Mouse (Mus musculus) lung, embryonic 15.5 days (tissue): Measurements from ENCODE around the gene Gal3st1. TPM values are rescaled to one million over a fixed set of nuclear protein-coding genes. Genes with fewer than 3 reads are reported as not detected.

Experiments used
- ATAC-seq: fragments of 200-750 bp; cut with Nextera tagmentation; 2 replicates; pipeline ENCODE4 v1.8.0; 2017; ENCODE audit warnings: moderate number of reproducible peaks, borderline replicate concordance; ENCODE audit not compliant: low FRiP score, low TSS enrichment; ENCODE audit errors: extremely low read depth
- H3K27ac ChIP-seq: fragments of 300-500 bp; sonication (generic); 2 replicates; pipeline ENCODE4 v1.5.1; 2015; ENCODE audit warnings: moderate library complexity, mild to moderate bottlenecking, inconsistent platforms
- H3K27me3 ChIP-seq: fragments of 300-500 bp; sonication (generic); 2 replicates; pipeline ENCODE4 v1.6.1; 2015; ENCODE audit warnings: inconsistent platforms
- H3K36me3 ChIP-seq: fragments of 300-500 bp; sonication (generic); 2 replicates; pipeline ENCODE4 v1.6.1; 2015; ENCODE audit warnings: inconsistent platforms
- H3K4me1 ChIP-seq: fragments of 300-500 bp; sonication (generic); 2 replicates; pipeline ENCODE4 v1.6.1; 2015; ENCODE audit warnings: inconsistent platforms
- H3K4me2 ChIP-seq: fragments of 300-500 bp; sonication (generic); 2 replicates; pipeline ENCODE4 v1.6.1; 2015; ENCODE audit warnings: inconsistent platforms, mild to moderate bottlenecking, moderate library complexity
- H3K4me3 ChIP-seq: fragments of 300-500 bp; sonication (generic); 2 replicates; pipeline ENCODE4 v1.5.1; 2015; ENCODE audit warnings: mild to moderate bottlenecking, inconsistent platforms
- H3K9ac ChIP-seq: fragments of 300-500 bp; sonication (generic); 2 replicates; pipeline ENCODE4 v1.6.1; 2015; ENCODE audit warnings: inconsistent platforms
- H3K9me3 ChIP-seq: fragments of 300-500 bp; sonication (generic); 2 replicates; pipeline ENCODE4 v1.6.1; 2016; ENCODE audit warnings: inconsistent platforms
- WGBS: fragments of 180-500 bp; shearing (Covaris S2); methylation state at CpG from one replicate; pipeline ENCODE4 v1.1.7; 2015; 5-methylcytosine and 5-hydroxymethylcytosine counted together
- polyA plus RNA-seq: library from polyadenylated mRNA; unstranded; fragments of >200 nt; fragmentation: Nextera tagmentation; extraction: Ambion mirVana; gene quantifications from 2 replicates; pipeline ENCODE4 v1.2.1, GENCODE M21; 2015

The Gal3st1 gene
- polyA plus RNA-seq, 1 experiment from 2014 or later, result 9.0 TPM

DNA sequence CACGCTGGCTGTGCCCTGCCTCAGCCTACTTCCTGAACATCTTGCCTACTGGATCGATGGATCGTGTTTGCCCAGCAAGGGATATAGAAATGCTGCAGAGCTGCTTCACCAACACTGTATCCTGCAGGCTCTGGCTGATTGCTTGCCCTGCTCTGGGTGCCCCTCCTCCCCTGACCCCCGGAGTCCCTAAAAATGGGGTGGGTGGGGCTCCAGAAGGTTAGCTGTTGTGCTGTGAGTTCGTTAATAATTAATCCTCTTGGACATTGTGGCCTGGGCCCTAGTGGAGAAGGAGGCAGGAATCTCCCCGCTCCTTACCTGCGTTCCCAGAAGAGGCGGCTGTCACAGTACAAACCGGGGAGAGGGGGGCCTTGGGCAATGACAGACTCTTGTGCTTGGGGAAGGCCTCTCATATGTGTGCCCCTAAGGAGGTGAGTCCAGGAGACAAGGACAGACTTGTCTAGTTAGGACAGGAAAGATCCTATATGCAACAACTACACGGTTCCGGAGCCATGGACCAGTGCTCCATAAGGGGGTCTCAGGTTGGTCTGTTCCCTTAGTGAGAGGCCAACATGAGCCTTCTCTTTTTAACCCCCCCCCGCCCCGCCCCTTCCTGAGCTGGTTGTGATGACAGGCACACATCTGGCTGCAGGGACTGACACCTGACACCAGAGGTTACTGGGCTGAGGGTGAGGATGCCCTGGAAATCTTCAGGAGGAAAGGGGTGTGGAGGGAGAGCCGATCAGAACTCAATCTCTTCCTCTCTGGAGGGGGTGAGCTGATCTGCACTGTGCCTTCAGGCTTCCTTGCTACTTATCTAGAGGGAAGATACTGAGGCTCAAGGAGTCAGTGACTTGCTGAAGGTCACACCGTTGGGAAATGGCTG, 668 bp downstream of the Gal3st1 start:
- Histone ChIP-seq H3K4me1 (no peaks in the 10 kb centered on the region), H3K4me3 (peak overlapping the region; percentile 39), H3K9ac (peak overlapping the region; percentile 18; the same call in 1 of the 2 replicates), H3K4me2 (peak overlapping the region; percentile 52), H3K36me3 (peaks cover 12% of the 10 kb centered on the region), H3K9me3 (no peaks in the 10 kb centered on the region), H3K27ac (peak overlapping the region; percentile 49; the same call in 1 of the 2 replicates), H3K27me3 (peaks cover 29% of the 10 kb centered on the region)
- ATAC-seq, result peak; percentile 55
- 11% methylated on average over 15 of the region's 15 CpGs for WGBS

DNA sequence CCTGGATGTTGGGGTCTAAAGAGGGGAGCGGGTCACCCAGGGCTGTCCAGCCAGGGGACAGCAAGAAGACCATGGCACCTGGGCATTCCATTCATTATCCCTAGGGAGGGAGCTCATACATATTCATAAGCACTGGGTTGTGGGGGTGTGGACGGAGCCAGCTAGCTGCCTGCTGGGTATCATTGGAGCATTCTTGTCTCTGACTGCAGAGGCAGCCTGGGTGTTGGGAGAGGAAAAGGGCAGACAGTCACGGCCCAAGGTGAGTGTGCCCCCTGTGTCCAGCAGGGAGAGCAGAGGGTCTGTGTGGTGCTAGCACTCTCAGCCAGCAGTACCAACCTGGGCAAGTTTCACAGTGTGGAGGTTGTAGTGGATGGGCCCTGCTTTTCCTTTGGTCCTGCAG, 6.3 kb downstream of the Gal3st1 start:
- no peak overlapping the region for H3K9ac ChIP-seq
- H3K27ac ChIP-seq, result no peak overlapping the region
- H3K4me3 ChIP-seq, result no peak overlapping the region
- 52% methylated on average over 3 of the region's 3 CpGs for WGBS
- no peaks in the 10 kb centered on the region for H3K9me3 ChIP-seq
- H3K36me3 ChIP-seq, result no peaks in the 10 kb centered on the region
- H3K4me2 ChIP-seq, result no peak overlapping the region
- peaks cover 4% of the 10 kb centered on the region; the same call in 1 of the 2 replicates for H3K27me3 ChIP-seq
- H3K4me1 ChIP-seq, result no peaks in the 10 kb centered on the region
- ATAC-seq, result no peak

DNA sequence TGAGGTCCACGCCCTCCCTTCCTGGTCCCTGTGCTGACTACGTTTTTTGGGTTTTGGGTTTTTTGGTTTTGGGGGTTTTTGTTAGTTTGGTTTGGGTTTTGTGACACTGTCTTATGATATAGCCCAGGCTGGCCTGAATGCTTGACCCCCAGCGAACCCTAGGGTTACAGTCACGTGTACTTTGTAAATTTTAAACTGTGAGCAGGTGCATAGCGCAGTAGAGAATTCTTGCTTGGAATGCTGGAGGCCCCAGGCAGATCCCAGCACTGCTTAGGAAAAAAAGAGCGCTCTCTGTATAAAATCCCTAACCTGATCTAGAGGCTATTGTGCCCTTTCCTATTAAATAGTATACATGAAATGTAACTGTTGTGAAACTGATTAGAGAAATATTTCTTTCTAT, 9.7 kb downstream of the Gal3st1 start:
- Histone ChIP-seq H3K36me3 (no peaks in the 10 kb centered on the region), H3K27ac (no peak overlapping the region), H3K4me2 (no peak overlapping the region), H3K9me3 (no peaks in the 10 kb centered on the region), H3K4me3 (no peak overlapping the region), H3K4me1 (peaks cover 4% of the 10 kb centered on the region; the same call in 1 of the 2 replicates), H3K9ac (no peak overlapping the region), H3K27me3 (peaks cover 18% of the 10 kb centered on the region)
- no peak for ATAC-seq
- 65% methylated on average over 6 of the region's 6 CpGs for WGBS

DNA sequence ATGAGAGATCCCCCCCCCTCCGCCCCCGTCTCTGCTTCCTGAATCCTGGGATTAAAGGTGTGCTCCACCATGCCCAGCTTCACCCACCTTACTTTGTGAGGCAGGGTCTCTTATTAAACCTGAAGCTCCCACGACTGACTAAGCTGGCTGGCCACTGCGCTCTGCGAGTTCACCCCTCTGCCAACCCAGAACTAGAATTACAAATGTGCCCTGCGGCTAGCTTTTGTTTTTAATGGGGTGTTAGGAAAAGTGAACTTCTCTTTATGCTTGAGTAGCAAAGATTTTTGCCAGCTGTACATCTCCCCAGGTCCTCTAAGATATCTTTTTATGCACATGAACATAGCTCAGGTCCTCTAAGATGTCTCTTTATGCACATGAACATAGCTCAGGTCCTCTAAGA, 10.5 kb downstream of the Gal3st1 start:
- H3K9me3 ChIP-seq, result no peaks in the 10 kb centered on the region
- peaks cover 26% of the 10 kb centered on the region for H3K27me3 ChIP-seq
- H3K36me3 ChIP-seq, result no peaks in the 10 kb centered on the region
- WGBS, result 73% methylated on average over 6 of the region's 6 CpGs
- H3K4me3 ChIP-seq, result no peak overlapping the region
- no peak overlapping the region for H3K9ac ChIP-seq
- no peak for ATAC-seq
- peaks cover 11% of the 10 kb centered on the region; the same call in 1 of the 2 replicates for H3K4me1 ChIP-seq
- H3K4me2 ChIP-seq, result no peak overlapping the region
- no peak overlapping the region for H3K27ac ChIP-seq

DNA sequence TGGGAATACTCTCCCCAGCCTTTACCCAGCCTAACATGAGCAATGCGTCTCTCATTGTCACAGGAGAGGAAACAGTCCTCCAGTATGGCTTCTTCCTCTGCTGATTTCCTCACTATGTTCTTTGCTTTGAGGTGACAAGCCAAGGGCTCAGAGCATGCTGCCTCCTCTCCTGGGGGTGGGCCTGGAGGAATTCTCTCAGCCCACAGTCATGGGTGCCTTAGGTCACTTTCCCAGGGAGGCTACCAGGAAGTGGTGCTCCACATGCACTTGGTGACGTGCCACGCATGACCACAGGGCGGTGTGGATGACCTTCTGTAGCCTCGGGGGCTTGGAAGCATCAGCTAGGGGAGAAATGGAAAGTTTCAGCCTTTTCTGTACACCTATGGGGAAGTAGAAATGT, 12.1 kb downstream of the Gal3st1 start:
- H3K36me3 ChIP-seq, result no peaks in the 10 kb centered on the region
- H3K9ac ChIP-seq, result no peak overlapping the region
- 74% methylated on average over 5 of the region's 5 CpGs for WGBS
- H3K27me3 ChIP-seq, result peaks cover 40% of the 10 kb centered on the region
- H3K27ac ChIP-seq, result no peak overlapping the region
- ATAC-seq, result no peak
- no peak overlapping the region for H3K4me3 ChIP-seq
- no peaks in the 10 kb centered on the region for H3K9me3 ChIP-seq
- H3K4me1 ChIP-seq, result peaks cover 11% of the 10 kb centered on the region; the same call in 1 of the 2 replicates
- H3K4me2 ChIP-seq, result no peak overlapping the region

DNA sequence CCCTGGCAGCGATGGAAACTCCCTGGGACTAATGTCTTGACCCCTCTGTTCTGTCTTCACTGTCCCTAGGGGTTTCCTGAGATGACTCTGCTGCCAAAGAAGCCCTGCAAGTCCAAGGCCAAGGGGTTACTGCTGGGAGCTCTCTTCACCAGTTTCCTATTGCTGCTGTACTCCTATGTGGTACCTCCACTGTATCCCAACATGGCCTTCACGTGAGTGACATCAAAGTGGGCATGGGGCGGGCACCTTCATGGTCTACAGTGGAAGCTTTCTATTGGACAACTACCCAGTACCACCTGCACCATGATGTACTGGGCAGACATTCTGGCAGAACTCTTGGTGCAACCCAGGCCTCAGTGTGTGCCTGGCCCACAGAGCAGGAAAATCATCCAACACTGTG, 13.4 kb downstream of the Gal3st1 start:
- Histone ChIP-seq H3K36me3 (no peaks in the 10 kb centered on the region), H3K27ac (no peak overlapping the region), H3K27me3 (peaks cover 44% of the 10 kb centered on the region), H3K9me3 (no peaks in the 10 kb centered on the region), H3K4me3 (no peak overlapping the region), H3K4me2 (no peak overlapping the region), H3K4me1 (peaks cover 11% of the 10 kb centered on the region; the same call in 1 of the 2 replicates), H3K9ac (no peak overlapping the region)
- 83% methylated on average over 3 of the region's 3 CpGs for WGBS
- ATAC-seq, result no peak

DNA sequence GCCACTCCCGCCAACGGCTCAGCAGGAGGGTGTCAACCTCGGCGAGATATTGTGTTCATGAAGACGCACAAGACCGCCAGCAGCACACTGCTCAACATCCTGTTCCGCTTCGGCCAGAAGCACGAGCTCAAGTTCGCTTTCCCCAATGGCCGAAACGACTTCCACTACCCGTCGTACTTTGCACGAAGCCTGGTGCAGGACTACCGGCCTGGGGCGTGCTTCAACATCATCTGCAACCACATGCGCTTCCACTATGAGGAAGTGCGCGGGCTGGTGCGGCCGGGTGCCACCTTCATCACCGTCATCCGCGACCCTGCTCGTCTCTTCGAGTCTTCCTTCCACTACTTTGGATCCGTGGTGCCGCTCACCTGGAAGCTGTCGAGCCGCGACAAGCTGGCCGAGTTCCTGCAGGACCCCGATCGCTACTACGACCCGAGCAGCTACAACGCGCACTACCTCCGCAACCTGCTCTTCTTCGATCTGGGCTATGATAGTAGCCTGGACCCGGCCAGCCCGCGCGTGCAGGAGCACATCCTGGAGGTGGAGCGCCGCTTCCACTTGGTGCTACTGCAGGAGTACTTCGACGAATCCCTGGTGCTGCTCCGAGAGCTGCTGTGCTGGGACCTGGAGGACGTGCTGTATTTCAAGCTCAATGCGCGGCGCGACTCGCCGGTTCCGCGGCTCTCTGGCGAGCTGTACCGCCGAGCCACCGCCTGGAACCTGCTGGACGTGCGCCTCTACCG, 14.7 kb downstream of the Gal3st1 start:
- no peaks in the 10 kb centered on the region for H3K36me3 ChIP-seq
- peaks cover 11% of the 10 kb centered on the region; the same call in 1 of the 2 replicates for H3K4me1 ChIP-seq
- peak overlapping the region; percentile 29 for H3K4me3 ChIP-seq
- WGBS, result 7% methylated on average over 66 of the region's 66 CpGs
- no peak for ATAC-seq
- no peak overlapping the region for H3K27ac ChIP-seq
- no peak overlapping the region for H3K9ac ChIP-seq
- peaks cover 44% of the 10 kb centered on the region for H3K27me3 ChIP-seq
- H3K4me2 ChIP-seq, result peak overlapping the region; percentile 53
- no peaks in the 10 kb centered on the region for H3K9me3 ChIP-seq

DNA sequence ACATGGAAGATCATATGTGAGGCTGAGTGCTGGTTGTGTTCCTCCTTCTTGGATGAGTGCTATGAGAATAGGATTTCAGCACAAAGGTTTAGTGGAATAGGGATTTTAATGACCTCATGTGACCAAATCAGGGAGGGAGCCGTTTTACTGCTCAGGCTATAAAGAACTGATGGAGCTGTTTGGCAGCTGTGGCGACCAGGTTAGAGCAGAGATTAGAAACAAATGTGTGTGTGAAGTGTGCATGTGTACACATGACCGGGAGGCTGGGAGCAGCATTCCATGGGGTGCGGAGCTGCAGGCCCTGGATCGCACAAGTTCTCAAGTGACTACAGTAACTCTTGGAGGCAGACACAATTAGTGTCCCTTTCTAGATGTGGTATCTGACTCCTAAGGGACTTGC, 16.1 kb downstream of the Gal3st1 start:
- no peak overlapping the region for H3K9ac ChIP-seq
- peaks cover 11% of the 10 kb centered on the region; the same call in 1 of the 2 replicates for H3K4me1 ChIP-seq
- H3K4me3 ChIP-seq, result no peak overlapping the region
- H3K36me3 ChIP-seq, result no peaks in the 10 kb centered on the region
- ATAC-seq, result no peak
- no peak overlapping the region for H3K27ac ChIP-seq
- H3K4me2 ChIP-seq, result no peak overlapping the region
- WGBS, result 57% methylated on average over 5 of the region's 5 CpGs
- H3K9me3 ChIP-seq, result no peaks in the 10 kb centered on the region
- peaks cover 44% of the 10 kb centered on the region for H3K27me3 ChIP-seq

DNA sequence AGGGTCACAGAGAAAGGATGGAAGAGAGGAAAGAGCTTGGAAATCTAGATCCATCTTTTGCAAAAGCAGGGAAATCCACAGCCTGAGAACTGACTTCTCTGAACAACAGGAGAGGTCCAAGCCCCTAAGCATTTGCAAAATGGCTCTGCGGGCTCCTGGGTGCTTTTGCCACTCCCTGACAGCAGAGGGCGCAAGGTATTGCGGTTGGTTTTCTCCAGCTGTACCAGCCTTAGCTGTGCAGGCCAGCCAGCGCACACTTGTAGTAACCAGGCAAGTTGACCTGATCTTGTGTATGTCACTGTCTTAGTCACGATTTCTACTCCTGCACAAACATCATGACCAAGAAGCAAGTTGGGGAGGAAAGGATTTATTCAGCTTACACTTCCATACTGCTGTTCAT, 18.2 kb downstream of the Gal3st1 start:
- WGBS, result 6% methylated on average over 5 of the region's 5 CpGs
- no peak for ATAC-seq
- Histone ChIP-seq H3K9me3 (no peaks in the 10 kb centered on the region), H3K9ac (no peak overlapping the region), H3K36me3 (no peaks in the 10 kb centered on the region), H3K4me3 (no peak overlapping the region), H3K4me2 (no peak overlapping the region), H3K4me1 (peaks cover 11% of the 10 kb centered on the region; the same call in 1 of the 2 replicates), H3K27ac (no peak overlapping the region), H3K27me3 (peaks cover 42% of the 10 kb centered on the region)

DNA sequence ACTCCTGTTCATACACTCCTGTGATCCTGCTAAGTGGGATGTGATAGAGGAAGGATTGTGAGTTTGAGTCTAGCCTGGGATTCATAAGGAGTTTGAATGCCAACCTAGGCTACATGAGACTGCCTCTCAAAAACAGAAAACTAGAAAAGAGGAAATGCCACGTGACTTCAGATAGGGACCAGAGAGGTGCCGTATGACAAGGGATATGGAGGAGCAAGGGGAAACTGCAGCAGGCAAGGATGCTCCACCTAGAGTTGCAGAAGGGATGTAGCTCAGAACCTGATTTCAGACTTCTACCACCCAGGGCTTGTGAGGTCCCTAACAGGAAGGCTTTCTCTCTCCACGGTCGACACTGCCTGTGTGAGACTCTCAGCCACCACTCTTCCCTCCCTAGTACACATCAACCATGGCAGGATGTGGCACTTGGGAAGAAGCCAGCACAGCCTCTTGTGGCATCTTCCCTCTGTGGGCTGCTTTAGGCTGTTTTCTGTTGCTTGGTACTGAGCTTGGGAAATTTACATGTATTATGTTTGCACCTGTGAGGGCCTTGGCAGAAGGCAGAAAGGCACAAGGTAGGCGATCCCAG, 21.9 kb downstream of the Gal3st1 start:
- no peak overlapping the region for H3K4me2 ChIP-seq
- H3K4me1 ChIP-seq, result no peaks in the 10 kb centered on the region
- no peaks in the 10 kb centered on the region for H3K9me3 ChIP-seq
- ATAC-seq, result no peak
- H3K4me3 ChIP-seq, result no peak overlapping the region
- 57% methylated on average over 5 of the region's 5 CpGs for WGBS
- H3K27me3 ChIP-seq, result peaks cover 5% of the 10 kb centered on the region; the same call in 1 of the 2 replicates
- no peak overlapping the region for H3K9ac ChIP-seq
- H3K36me3 ChIP-seq, result no peaks in the 10 kb centered on the region
- no peak overlapping the region for H3K27ac ChIP-seq

DNA sequence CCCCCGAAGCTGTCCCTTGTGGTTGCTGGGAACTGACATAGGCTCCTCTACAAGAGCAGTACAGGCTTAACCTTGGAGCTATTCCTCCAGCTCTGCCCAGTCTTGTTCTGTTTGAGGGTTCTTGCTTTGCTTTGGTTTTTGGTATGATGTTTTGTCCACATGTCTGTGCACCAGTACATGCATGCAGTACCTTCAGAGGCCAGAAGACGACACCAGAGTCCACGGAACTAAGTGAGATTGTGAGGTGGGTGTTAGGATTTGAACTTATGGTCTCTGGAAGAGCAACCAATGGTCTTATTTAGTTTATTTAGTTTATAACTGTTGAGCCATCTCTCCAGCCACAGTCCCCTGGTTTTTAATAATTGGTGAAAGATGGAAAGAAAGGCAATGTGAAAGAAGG, 23.0 kb downstream of the Gal3st1 start:
- no peaks in the 10 kb centered on the region for H3K27me3 ChIP-seq
- no peak overlapping the region for H3K4me2 ChIP-seq
- no peak overlapping the region for H3K27ac ChIP-seq
- H3K9ac ChIP-seq, result no peak overlapping the region
- H3K9me3 ChIP-seq, result no peaks in the 10 kb centered on the region
- no peaks in the 10 kb centered on the region for H3K4me1 ChIP-seq
- H3K36me3 ChIP-seq, result no peaks in the 10 kb centered on the region
- H3K4me3 ChIP-seq, result no peak overlapping the region
- WGBS, result 82% methylated on average over 3 of the region's 3 CpGs
- ATAC-seq, result no peak
